Mouse (Mus musculus): Measurements from ENCODE around the gene Gm7982. TPM values are rescaled to one million over a fixed set of nuclear protein-coding genes. Genes with fewer than 3 reads are reported as not detected.
"Not testable (repeated sequence)": the region's sequence is repeated elsewhere in the genome, so short reads cannot be mapped to it uniquely, and the experiment has no call there.

The Gm7982 gene
- not detected in 2 replicates for polyA plus RNA-seq (2015; fragmentation: Nextera tagmentation; extraction: Ambion mirVana)

DNA sequence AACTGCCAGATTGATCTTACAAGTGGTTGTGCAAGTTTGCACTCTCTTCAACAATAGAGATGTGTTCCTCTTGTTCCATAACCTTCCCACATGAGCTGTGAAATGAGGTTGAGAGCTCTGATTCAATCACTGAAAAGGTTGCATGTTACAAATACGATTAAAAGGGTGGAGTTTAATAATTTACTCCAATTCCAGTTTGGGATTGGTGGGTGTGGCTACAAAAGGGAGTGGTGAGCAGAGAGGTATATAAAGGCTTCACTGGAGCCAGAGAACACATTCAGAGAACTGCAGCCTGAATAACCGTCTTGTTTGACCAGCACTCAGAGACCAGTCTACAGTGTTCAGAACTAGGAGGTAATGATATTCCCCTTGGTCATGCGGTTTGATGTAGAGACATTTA, at the start of gene Gm7982:
Gm7982 (plus strand) TSS at position 301 of the 400 bp plus-strand sequence.
- not testable (repeated sequence) for ATAC-seq (replicated peaks); H3K4me2 ChIP-seq
- no CpG with 5 or more reads among the region's 3 CpGs for WGBS

DNA sequence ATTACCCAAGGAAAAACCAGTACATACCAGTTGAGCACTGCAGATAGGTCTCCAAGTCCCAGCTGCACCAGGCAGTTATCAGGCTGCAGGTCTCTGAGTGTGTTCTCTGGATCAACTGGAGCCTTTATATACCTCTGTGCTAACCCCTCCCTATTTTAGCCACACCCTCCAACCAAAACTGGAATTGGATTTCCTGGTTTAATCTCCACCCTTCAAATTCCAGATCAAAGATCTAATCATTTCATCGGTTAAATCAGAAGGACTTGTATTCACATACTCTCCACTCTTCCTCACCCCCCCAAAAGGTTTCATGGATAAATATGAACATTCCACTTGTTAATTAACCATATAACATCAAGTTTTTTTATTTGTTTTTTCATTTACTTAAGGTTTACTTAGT, 5.7 kb upstream of the Gm7982 start, which contains the start of gene Gm7978:
Gm7978 (minus strand) TSS at position 101 of the 400 bp plus-strand sequence.
- WGBS: no CpG with 5 or more reads among the region's 1 CpGs
- not testable (repeated sequence) for H3K36me3 ChIP-seq (replicated peaks); H3K9ac ChIP-seq; H3K4me1 ChIP-seq; H3K4me3 ChIP-seq; H3K9me3 ChIP-seq; H3K4me2 ChIP-seq; H3K27ac ChIP-seq; ATAC-seq (replicated peaks); H3K27me3 ChIP-seq (replicated peaks)

More for the DNA sequence above, at the start of gene Gm7982:
- H3K4me3 ChIP-seq; H3K36me3 ChIP-seq (replicated peaks); H3K27ac ChIP-seq; H3K9ac ChIP-seq; H3K27me3 ChIP-seq (replicated peaks); H3K9me3 ChIP-seq; H3K4me1 ChIP-seq: not testable (repeated sequence)

DNA sequence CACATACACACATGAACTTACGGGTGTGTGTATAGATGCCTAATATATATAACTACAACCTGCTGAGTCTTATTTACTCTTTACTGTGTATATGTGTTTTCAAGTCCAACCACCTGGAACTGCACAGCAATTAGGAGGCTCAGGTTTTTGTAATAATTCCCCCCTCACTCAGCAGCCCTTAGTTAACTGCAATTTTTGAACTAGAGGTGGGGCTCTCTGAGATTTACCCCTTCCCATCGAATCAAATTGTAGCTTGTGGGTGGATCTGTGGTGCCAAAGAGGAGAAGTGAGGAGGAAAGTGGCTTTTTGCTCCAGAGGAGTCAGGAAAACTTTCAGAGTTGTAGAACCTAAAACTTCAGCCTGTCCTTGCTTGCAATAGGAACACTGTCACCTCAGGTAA, 33.9 kb downstream of the Gm7982 start, which contains the start of gene E330014E10Rik:
E330014E10Rik (plus strand) TSS at position 301 of the 400 bp plus-strand sequence.
- WGBS: no CpG with 5 or more reads among the region's 2 CpGs
- H3K27ac ChIP-seq; ATAC-seq (replicated peaks): not testable (repeated sequence)

More for the DNA sequence above, 33.9 kb downstream of the Gm7982 start, which contains the start of gene E330014E10Rik:
- not testable (repeated sequence) for H3K27me3 ChIP-seq (replicated peaks); H3K4me3 ChIP-seq; H3K9me3 ChIP-seq; H3K4me2 ChIP-seq; H3K9ac ChIP-seq; H3K36me3 ChIP-seq (replicated peaks); H3K4me1 ChIP-seq

Other genes starting within 250 kb of the Gm7982 start
- gene Gm3286, start 231.3 kb upstream of the Gm7982 start, polyA plus RNA-seq (2015; fragmentation: Nextera tagmentation; extraction: Ambion mirVana): not detected in 2 replicates
- gene Gm7971, start 147.1 kb upstream of the Gm7982 start, polyA plus RNA-seq (2015; fragmentation: Nextera tagmentation; extraction: Ambion mirVana): not detected in 2 replicates
- gene Gm7978, start 5.8 kb upstream of the Gm7982 start, polyA plus RNA-seq (2015; fragmentation: Nextera tagmentation; extraction: Ambion mirVana): not detected in 2 replicates
- not detected in 2 replicates for gene E330014E10Rik, start 34.0 kb downstream of the Gm7982 start, polyA plus RNA-seq (2015; fragmentation: Nextera tagmentation; extraction: Ambion mirVana)
- 1.1 TPM in 1 of 2 replicates, not detected in the other for gene Cxcl13, start 214.9 kb downstream of the Gm7982 start, polyA plus RNA-seq (2015; fragmentation: Nextera tagmentation; extraction: Ambion mirVana)